Mouse (Mus musculus) WW6 (cell line): ENCODE data around the gene Olfr1094.

Source experiments
- DNase-seq: peaks from one replicate; pipeline ENCODE4 v3.0.0-alpha.2; 2013; ENCODE audit warnings: low read depth, low spot score

Olfr1094 gene

DNA sequence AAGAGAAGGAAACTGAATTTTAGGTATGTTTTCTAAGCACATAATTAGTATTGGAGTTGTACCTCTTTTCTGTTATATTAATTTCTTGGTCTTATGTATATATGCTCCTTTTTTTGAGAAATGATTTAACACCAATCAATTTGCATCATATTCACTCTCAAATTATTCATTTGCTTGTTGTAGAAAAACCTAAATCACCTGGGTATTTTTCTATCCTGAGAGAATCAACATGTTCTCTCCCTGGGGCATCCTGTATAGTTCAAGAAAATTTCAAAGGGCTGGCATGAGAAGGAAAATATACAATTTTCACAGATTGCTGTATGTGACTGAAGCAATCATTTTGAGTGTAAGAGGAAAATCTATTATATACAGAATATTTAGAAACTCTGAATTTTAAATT is at the start of gene Olfr1094:
Olfr1094 (plus strand) TSS at position 301 of the 400 bp plus-strand sequence.
- DNase-seq: no peak

- DNase-seq: no peak
These were observed 42.3 kb upstream of the Olfr1094 start, which contains the start of gene Olfr1093 for GRCm38 (mm10) chr2:86782179-86782578. Olfr1093 (plus strand) TSS chr2:86782479.

DNA sequence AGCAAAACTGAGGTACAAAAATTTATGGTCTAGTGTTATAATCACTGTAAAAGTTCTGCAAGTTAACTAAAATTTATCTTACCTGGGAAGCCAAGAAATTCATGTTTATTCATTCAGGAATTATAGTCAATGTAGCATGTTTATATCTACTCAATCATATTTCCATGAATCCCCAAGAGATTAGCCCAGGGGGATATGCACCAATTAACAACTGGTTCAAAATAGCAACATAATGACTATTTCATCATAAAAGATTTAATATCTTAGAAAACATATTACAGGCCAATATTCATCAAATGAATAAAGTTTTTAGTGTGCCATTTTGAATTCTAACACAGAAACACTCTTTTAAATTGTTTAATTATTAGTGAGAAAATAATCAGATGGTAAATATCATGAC is 14.5 kb upstream of the Olfr1094 start, which contains the start of gene Olfr141:
Olfr141 (minus strand) TSS at position 101 of the 400 bp plus-strand sequence.
- DNase-seq: no peak

GRCm38 (mm10) chr2:86851596-86851995 is 27.1 kb downstream of the Olfr1094 start, which contains the start of gene Olfr1095:
Olfr1095 (minus strand) TSS chr2:86851696.
- DNase-seq: no peak

DNA sequence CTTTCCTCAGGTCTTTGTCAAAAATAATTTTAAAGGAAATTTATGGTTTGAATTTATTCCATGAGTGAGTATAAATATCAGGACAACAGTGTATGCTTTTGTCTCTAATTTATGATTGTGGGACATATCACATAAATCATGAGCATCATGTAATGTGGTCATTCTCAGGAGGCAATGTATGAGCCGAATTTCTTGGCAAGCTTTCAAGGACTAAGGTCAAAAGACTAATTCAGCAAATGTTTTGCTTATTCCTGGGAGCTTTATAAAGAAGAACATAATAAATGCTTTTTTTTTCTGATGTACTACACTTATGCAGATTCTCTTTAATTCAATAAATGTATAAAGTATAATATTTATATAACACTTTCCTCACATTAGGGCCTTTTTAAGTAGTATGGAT is 50.2 kb downstream of the Olfr1094 start, which contains the start of gene Gm13723:
Gm13723 (minus strand) TSS at position 101 of the 400 bp plus-strand sequence.
- DNase-seq: no peak
